In the genomic region with DNA sequence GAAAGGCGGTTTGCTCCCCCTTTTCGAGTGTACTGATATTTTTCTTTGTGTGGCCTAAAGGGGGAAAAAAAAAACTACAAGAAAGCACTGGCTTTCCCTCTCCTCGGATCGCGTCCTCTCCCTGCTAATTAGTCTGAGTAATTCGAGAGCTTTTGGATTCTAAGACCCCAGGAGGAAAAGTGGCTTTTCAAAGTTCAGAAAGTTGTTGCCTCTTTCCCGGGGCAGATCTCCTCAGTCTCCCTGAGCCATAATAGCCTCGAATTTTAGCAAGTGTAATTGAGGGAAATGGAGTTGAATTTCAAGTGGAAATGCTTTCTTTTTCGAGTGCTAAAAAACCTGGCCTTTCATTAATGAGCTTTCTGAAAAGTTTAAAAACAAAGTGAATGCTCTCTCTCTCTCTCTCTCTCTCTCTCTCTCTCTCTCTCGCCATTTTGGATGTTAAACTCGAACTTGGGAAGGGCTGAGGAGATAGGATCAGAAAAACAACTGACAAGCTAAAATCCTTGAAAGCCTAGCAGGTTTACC, we compare ENCODE assay signal across 9 mouse cellular contexts. TPM values are rescaled to one million over a fixed set of nuclear protein-coding genes. Genes with fewer than 3 reads are reported as not detected.
DNase-seq lines count a peak whose midpoint lies in the region; ATAC-seq and TF ChIP-seq lines count a peak whose summit lies in the region.
"Had no signal": no experiment of that assay in that cellular context is flagged by ENCODE, and none has a peak within 500 bp of the region (broad histone marks: within the 10 kb centered on the region; RNA-seq: fewer than 3 reads in every experiment).

No protein-coding gene starts in this region.

- H3K27me3 ChIP-seq in heart, embryonic 14.5 days (ENCODE audit: control insufficient read depth, insufficient read depth, low read length), result peaks cover 99% of the 10 kb centered on the region
- peaks cover 19% of the 10 kb centered on the region for H3K27me3 ChIP-seq in forebrain, embryonic 16.5 days (replicated peaks; ENCODE audit: control insufficient read depth, insufficient read depth, low read length)
- H3K27me3 ChIP-seq in midbrain, embryonic 16.5 days (ENCODE audit: control insufficient read depth, insufficient read depth, low read depth, low read length), result peaks cover 52% of the 10 kb centered on the region
- H3K27me3 ChIP-seq in thymus, adult 2 months (ENCODE audit: control insufficient read depth, insufficient read depth, low read length), result peaks cover 46% of the 10 kb centered on the region

- H3K4me3 ChIP-seq in heart, embryonic 14.5 days (ENCODE audit: control insufficient read depth in 1 of 2, insufficient read depth in 1 of 2, low read depth in 1 of 2, low read length in 2 of 2), result no peak overlapping the region; a peak in 1 of 4 replicates
- peak overlapping the region; percentile 46 for H3K4me3 ChIP-seq in forebrain, embryonic 16.5 days (replicated peaks; ENCODE audit: low read length)
- peak overlapping the region; percentile 38 for H3K4me3 ChIP-seq in midbrain, embryonic 16.5 days (ENCODE audit: low read depth, low read length)
- no peak overlapping the region for H3K4me3 ChIP-seq in thymus, adult 2 months (ENCODE audit: control insufficient read depth, insufficient read depth, low read length)

- no peaks in the 10 kb centered on the region for H3K36me3 ChIP-seq in heart, embryonic 14.5 days (ENCODE audit: control insufficient read depth, insufficient read depth, low read length)
- H3K36me3 ChIP-seq in forebrain, embryonic 16.5 days (ENCODE audit: control insufficient read depth, insufficient read depth), result no peaks in the 10 kb centered on the region
- no peaks in the 10 kb centered on the region for H3K36me3 ChIP-seq in midbrain, embryonic 16.5 days (ENCODE audit: control insufficient read depth, insufficient read depth, low read length)
- H3K36me3 ChIP-seq in thymus, adult 2 months (ENCODE audit: control insufficient read depth, insufficient read depth, low read length), result no peaks in the 10 kb centered on the region
- H3K36me3 ChIP-seq: liver, embryonic 12.5 days had no signal

- H3K9me3 ChIP-seq in heart, embryonic 14.5 days (ENCODE audit: control insufficient read depth, low read length), result no peaks in the 10 kb centered on the region
- no peaks in the 10 kb centered on the region for H3K9me3 ChIP-seq in forebrain, embryonic 16.5 days (ENCODE audit: control insufficient read depth, low read length)
- H3K9me3 ChIP-seq in midbrain, embryonic 16.5 days (replicated peaks; ENCODE audit: control insufficient read depth, low read length, poor library complexity, severe bottlenecking), result no peaks in the 10 kb centered on the region
- H3K9me3 ChIP-seq: liver, embryonic 12.5 days had no signal

- TF ChIP-seq POLR2A in thymus, adult 2 months (IDR thresholded peaks at IDR 0.05; ENCODE audit: control insufficient read depth, extremely low read depth, insufficient read depth, low read length, poor library complexity), result no peak

- no peak overlapping the region for H3K27ac ChIP-seq in heart, embryonic 14.5 days (replicated peaks in 1 of 2; ENCODE audit: control insufficient read depth in 1 of 2, insufficient read depth in 1 of 2, low read depth in 2 of 2, low read length in 2 of 2)
- peak overlapping the region; percentile 81 for H3K27ac ChIP-seq in forebrain, embryonic 16.5 days (ENCODE audit: low read length)
- no peak overlapping the region; the same call in 1 of the 2 replicates for H3K27ac ChIP-seq in midbrain, embryonic 16.5 days (ENCODE audit: low read length)
- H3K27ac ChIP-seq in thymus, adult 2 months (ENCODE audit: control insufficient read depth, insufficient read depth, low read length), result no peak overlapping the region
- H3K27ac ChIP-seq: liver, embryonic 12.5 days had no signal

- TF ChIP-seq CTCF in thymus, adult 2 months (IDR thresholded peaks at IDR 0.05; ENCODE audit: borderline replicate concordance, control insufficient read depth, extremely low read depth, insufficient read depth, low read length, poor library complexity), result no peak

- no peak overlapping the region for H3K9ac ChIP-seq in heart, embryonic 14.5 days (ENCODE audit: low read length)
- peak overlapping the region; percentile 64 for H3K9ac ChIP-seq in forebrain, embryonic 16.5 days (replicated peaks; ENCODE audit: low read depth, low read length)
- no peak overlapping the region for H3K9ac ChIP-seq in midbrain, embryonic 16.5 days (ENCODE audit: low read depth, low read length)
- H3K9ac ChIP-seq: liver, embryonic 12.5 days had no signal

- 3% methylated on average over 11 of the region's 11 CpGs for WGBS in heart, embryonic 14.5 days
- under 1% methylated on average over 11 of the region's 11 CpGs for WGBS in forebrain, embryonic 16.5 days
- WGBS in midbrain, embryonic 16.5 days, result under 1% methylated on average over 11 of the region's 11 CpGs
- 4% methylated on average over 11 of the region's 11 CpGs for WGBS in thymus, adult 2 months

- peak overlapping the region; percentile 70; the same call in 1 of the 2 replicates for H3K4me2 ChIP-seq in heart, embryonic 14.5 days (ENCODE audit: low read length)
- peak overlapping the region; percentile 70 for H3K4me2 ChIP-seq in forebrain, embryonic 16.5 days (ENCODE audit: low read length)
- H3K4me2 ChIP-seq in midbrain, embryonic 16.5 days (ENCODE audit: low read length), result peak overlapping the region; percentile 54; the same call in 1 of the 2 replicates

- peaks cover 15 to 32% of the 10 kb centered on the region in 2 experiments; a peak in 3 of 4 replicates for H3K4me1 ChIP-seq in heart, embryonic 14.5 days (ENCODE audit: control insufficient read depth in 2 of 2, insufficient read depth in 2 of 2, low read length in 2 of 2)
- peaks cover 52% of the 10 kb centered on the region for H3K4me1 ChIP-seq in forebrain, embryonic 16.5 days (replicated peaks; ENCODE audit: control insufficient read depth, insufficient read depth, low read length)
- peaks cover 7% of the 10 kb centered on the region; the same call in 1 of the 2 replicates for H3K4me1 ChIP-seq in midbrain, embryonic 16.5 days (ENCODE audit: control insufficient read depth, insufficient read depth, low read length)
- H3K4me1 ChIP-seq in thymus, adult 2 months (replicated peaks; ENCODE audit: control insufficient read depth, insufficient read depth, low read length), result peaks cover 12% of the 10 kb centered on the region; the same call in 1 of the 2 replicates

- DNase-seq in heart, postnatal 4 days, result no peak
- DNase-seq in MEL-GATA-1-ER (ENCODE audit: extremely low read depth, low read depth), result peak; percentile 23
- DNase-seq in gastrocnemius, postnatal 10 days, result no peak
- DNase-seq in thymus, adult 2 months, result no peak

- no peak for ATAC-seq in heart, embryonic 14.5 days (ENCODE audit: insufficient number of reproducible peaks, insufficient read depth, low FRiP score, low read depth)
- no peak for ATAC-seq in forebrain, embryonic 16.5 days
- no peak for ATAC-seq in midbrain, embryonic 16.5 days
- no peak for ATAC-seq in monocyte, adult 5-6 weeks (replicated peaks; ENCODE audit: insufficient number of reproducible peaks, low FRiP score, low TSS enrichment, poor library complexity, severe bottlenecking)
- ATAC-seq: liver, embryonic 12.5 days had no signal

RNA-seq across cellular contexts. Expression of gene Pax6, which starts 8.3 kb away (rescaled TPM):
- 0.12 and 0.23 TPM in 2 replicates for polyA plus RNA-seq in heart, embryonic 14.5 days (2014; fragmentation: Nextera tagmentation; extraction: Ambion mirVana)
- under 1 TPM in 1 of 2 experiments, not detected in 1; 0.61 TPM for total RNA-seq in heart, postnatal 4 days (2021)
- 39.9 and 42.2 TPM in 2 replicates for polyA plus RNA-seq in forebrain, embryonic 16.5 days (2015; fragmentation: Nextera tagmentation; extraction: Ambion mirVana)
- polyA plus RNA-seq in midbrain, embryonic 16.5 days (2015; fragmentation: Nextera tagmentation; extraction: Ambion mirVana), result 17.4 and 25.7 TPM in 2 replicates
- total RNA-seq in gastrocnemius, postnatal 10 days (2021), result not detected
- total RNA-seq in monocyte, adult 5-6 weeks (2017), result not detected in 3 replicates
- 0.03 TPM in 1 of 2 replicates, not detected in the other for polyA plus RNA-seq in thymus, adult 2 months (2012; rRNA removed)

Comparison
In these comparisons a context has a peak if more than half of its experiments do, and no peak if none do; other contexts are left out.
1. H3K4me3 ChIP-seq: peak in forebrain, embryonic 16.5 days (single experiment) and midbrain, embryonic 16.5 days (single experiment); none in heart, embryonic 14.5 days (0 of 2) and thymus, adult 2 months (single experiment).
2. RNA of gene Pax6, which starts 8.3 kb away (polyA plus RNA-seq): 39.9 to 42.2 TPM in forebrain, embryonic 16.5 days and 17.4 to 25.7 TPM in midbrain, embryonic 16.5 days; 0.12 to 0.23 TPM in heart, embryonic 14.5 days and 0.03 TPM in thymus, adult 2 months; every median in the first group is over 10 times any median in the second.
3. Peak in every context shown above with its lines, with median percentiles within 50 percentile points of each other: H3K4me2 ChIP-seq.